ENCODE assay signal across 19 mouse cellular contexts in genomic region chr19:36124203-36124602, GRCm38 (mm10). TPM values are rescaled to one million over a fixed set of nuclear protein-coding genes. Genes with fewer than 3 reads are reported as not detected.
"Had no signal": no experiment of that assay in that cellular context is flagged by ENCODE, and none has a peak within 500 bp of the region (broad histone marks: within the 10 kb centered on the region; RNA-seq: fewer than 3 reads in every experiment).

No protein-coding gene starts in this region.

- H3K4me3 ChIP-seq: neural tube, embryonic 13.5 days; neural tube, embryonic 15.5 days; stomach, embryonic 15.5 days had no signal

- H3K9me3 ChIP-seq: neural tube, embryonic 13.5 days; neural tube, embryonic 15.5 days; stomach, embryonic 15.5 days had no signal

- H3K36me3 ChIP-seq: neural tube, embryonic 13.5 days; neural tube, embryonic 15.5 days; stomach, embryonic 15.5 days had no signal

- H3K4me1 ChIP-seq: neural tube, embryonic 13.5 days; neural tube, embryonic 15.5 days; stomach, embryonic 15.5 days had no signal

- H3K4me2 ChIP-seq: neural tube, embryonic 13.5 days; neural tube, embryonic 15.5 days; stomach, embryonic 15.5 days had no signal

- H3K9ac ChIP-seq: neural tube, embryonic 13.5 days; neural tube, embryonic 15.5 days; stomach, embryonic 15.5 days had no signal

- H3K27me3 ChIP-seq: neural tube, embryonic 13.5 days; neural tube, embryonic 15.5 days; stomach, embryonic 15.5 days had no signal

- H3K27ac ChIP-seq: neural tube, embryonic 13.5 days; neural tube, embryonic 15.5 days; stomach, embryonic 15.5 days; stomach, postnatal 0 days had no signal

- DNase-seq: retina, postnatal 1 day; right cerebral cortex, adult 18-20 months; right cerebral cortex, postnatal 14 days; right cerebral cortex, postnatal 25 days; right cerebral cortex, postnatal 4 days; spleen, adult 18-20 months; thymus, adult 18-20 months; thymus, adult 2 months; thymus, postnatal 14 days; thymus, postnatal 25 days; thymus, postnatal 36 days; thymus, postnatal 4 days had no signal

RNA-seq across cellular contexts. Expression of gene Ankrd1, which starts 4.3 kb away (rescaled TPM):
- polyA plus RNA-seq: neural tube, embryonic 14.5 days; small intestine, adult 2 months; testis, adult 2 months had no signal
